Mouse (Mus musculus) ES-CJ7 (cell line): ENCODE results near the gene Dcaf12l1.

Experiments
- DNase-seq: peaks from one replicate; pipeline ENCODE4 v3.0.0; 2011; ENCODE audit warnings: low read depth, low spot score

The Dcaf12l1 gene

GRCm38 (mm10) chrX:44789761-44790411, at the start of gene Dcaf12l1:
Gene Dcaf12l1 (minus strand): TSS chrX:44790197.
- peak; percentile 85 for DNase-seq

DNA sequence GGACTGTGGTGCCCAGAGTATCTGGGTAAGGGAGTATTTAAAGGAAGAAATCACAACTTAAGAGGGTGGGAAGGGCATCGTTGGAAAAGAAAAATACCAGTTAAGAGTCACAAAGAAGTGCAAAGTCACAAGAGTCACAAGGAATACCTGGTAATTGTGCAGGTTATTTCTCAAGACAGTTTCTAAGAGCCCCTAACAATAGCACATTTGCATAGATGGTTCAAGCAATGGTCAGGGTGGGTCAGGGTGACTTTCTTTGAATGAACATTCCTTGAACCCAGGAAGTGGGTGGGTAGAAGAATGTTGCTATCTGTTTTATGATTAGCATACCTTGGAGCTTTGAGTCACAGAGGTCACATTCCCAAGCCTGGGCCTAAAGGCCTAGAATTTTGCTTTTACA, 19.4 kb upstream of the Dcaf12l1 start:
- DNase-seq: peak; percentile 81

DNA sequence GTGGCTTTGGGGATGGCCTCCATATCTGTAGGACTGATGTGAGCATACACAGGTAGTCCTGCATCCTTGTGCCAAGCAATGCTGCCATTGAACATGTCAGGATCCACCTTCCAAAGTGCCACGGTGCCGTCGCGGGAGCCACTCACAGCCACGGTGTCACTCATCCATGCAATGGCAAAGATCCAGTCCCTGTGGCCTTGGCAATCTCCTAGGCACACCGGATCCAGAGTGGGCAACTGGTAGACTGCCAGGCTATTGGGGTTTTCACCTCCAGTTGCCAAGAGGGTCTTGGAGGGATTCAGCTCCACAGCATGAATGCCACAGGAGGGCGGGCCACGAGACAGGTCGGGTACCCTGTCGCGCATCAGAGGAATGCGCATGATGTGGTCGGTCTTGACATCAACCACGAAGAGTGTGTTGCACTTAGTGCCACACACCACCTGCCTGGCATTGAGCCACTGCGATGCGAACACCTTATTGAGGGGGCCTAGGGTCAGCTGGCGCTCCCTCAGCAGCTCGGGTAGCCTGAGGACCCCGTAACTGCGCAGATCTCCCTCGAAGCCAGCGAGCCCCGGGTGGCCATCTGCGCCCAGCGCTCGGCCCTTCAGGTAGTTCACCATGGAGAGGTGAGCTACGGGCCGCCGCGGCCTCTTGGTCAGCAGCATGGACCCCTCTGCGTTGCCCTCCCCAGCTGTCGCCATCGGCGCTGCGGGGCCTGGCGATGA, 799 bp downstream of the Dcaf12l1 start:
- DNase-seq: no peak
